Mouse (Mus musculus): ENCODE measurements around the gene Ift52. TPM values are rescaled to one million over a fixed set of nuclear protein-coding genes. Genes with fewer than 3 reads are reported as not detected.
A peak's percentile ranks its signal among the peaks of the same experiment; 100 is the strongest.

The Ift52 gene
- total RNA-seq (2021) = 10 to 100 TPM; 29.8 to 30.6 TPM
- long read RNA-seq, experiment 1, transcript Ift52-201 (13 exons, 2,248 nt) = major isoform, 25 of 30 reads
- long read RNA-seq, experiment 1, partial matches to known transcripts = 1 of 30 reads
- long read RNA-seq, experiment 1, other reads (novel, unspliced or antisense) = 4 of 30 reads
- long read RNA-seq, experiment 2, transcript Ift52-201 (13 exons, 2,248 nt) = major isoform, 19 of 26 reads
- long read RNA-seq, experiment 2, partial matches to known transcripts = 3 of 26 reads
- long read RNA-seq, experiment 2, other reads (novel, unspliced or antisense) = 4 of 26 reads

GRCm38 (mm10) chr2:163016916-163017743, at the start of gene Ift52:
Gene Ift52 (plus strand): TSS chr2:163017354.
- intact Hi-C loops (cut with DNase I) = no loop called here
- peak; percentile 88 to 93 for DNase-seq (ENCODE audit: low spot score in 2 of 2)

DNA sequence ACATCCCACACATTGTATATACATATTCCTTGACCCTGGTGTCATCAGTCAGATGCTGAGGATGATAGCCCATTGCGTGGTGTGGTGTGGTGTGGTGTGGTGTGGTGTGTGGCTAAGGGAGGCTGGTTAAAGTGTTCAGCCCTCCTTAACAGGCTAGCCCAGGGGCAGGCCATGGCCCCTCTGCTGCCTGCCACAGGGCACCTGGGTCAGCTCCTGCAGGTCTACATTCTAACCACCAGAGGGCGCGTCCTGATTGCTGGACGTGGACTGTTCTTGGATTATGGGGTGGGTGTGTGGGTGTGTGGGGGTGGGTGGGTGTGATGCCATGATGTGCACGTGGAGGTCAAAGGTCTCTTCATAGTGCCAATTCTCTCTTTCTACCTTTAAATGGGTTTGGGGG, 48.8 kb upstream of the Ift52 start:
- intact Hi-C loops (cut with DNase I) = no loop called here
- DNase-seq (ENCODE audit: low spot score in 2 of 2) = no peak

- intact Hi-C loops (cut with DNase I) = no loop called here
- no peak for DNase-seq (ENCODE audit: low spot score in 2 of 2)
Measured at GRCm38 (mm10) chr2:162969101-162969500, 48.1 kb upstream of the Ift52 start.

DNA sequence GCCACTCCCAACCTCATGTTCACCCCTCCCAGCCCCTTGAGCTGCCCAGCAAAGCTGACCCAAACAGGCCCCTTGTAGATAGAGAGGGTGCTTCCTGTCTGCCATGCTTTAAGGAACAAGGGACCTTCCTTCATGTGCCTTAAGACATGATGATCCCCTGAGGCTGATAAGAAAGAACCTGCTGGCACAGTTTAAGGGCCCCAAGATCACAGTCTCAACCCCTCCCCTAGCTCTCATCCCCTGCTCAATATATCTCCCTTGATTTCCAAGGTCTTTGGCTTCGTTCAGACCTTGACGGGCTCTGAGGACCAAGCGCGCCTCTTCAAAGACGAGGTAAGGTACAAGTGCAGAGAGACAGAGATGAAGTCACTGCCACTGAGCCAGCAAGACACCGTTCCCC, 46.3 kb upstream of the Ift52 start:
- intact Hi-C loops (cut with DNase I) = no loop called here
- DNase-seq (ENCODE audit: low spot score in 2 of 2) = no peak

GRCm38 (mm10) chr2:162972752-162973151, 44.4 kb upstream of the Ift52 start:
- DNase-seq (ENCODE audit: low spot score in 2 of 2) = no peak
- intact Hi-C loops (cut with DNase I) = no loop called here

DNA sequence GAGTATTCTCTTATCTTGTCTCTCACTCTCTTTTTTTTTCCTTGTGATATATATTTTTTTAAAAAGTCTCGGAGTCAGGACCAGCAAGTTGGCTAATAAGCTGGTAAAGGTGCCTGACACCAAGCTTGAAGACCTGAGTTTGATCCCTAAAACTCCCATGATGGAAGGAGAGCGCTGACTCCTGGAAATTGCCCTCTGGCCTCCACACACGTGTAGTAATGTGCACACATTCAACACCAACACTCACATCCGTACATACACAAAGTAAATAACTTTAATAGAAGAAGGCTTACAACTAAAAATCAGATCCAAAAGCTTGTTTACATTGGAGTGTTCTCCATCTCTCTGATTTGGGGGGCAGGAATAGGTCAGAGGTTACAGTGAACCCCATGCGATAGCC, 43.9 kb upstream of the Ift52 start:
- intact Hi-C loops (cut with DNase I) = no loop called here

GRCm38 (mm10) chr2:162973637-162974036, 43.5 kb upstream of the Ift52 start:
- intact Hi-C loops (cut with DNase I) = no loop called here
- peak in 1 of 2 experiments; percentile 12 for DNase-seq (ENCODE audit: low spot score in 2 of 2)

More for the DNA sequence above, 43.9 kb upstream of the Ift52 start:
- DNase-seq (ENCODE audit: low spot score in 2 of 2) = no peak

- DNase-seq (ENCODE audit: low spot score in 2 of 2) = peak; percentile 23 to 44
- intact Hi-C loops (cut with DNase I) = no loop called here
Measured at GRCm38 (mm10) chr2:162975157-162975775, 41.9 kb upstream of the Ift52 start.

GRCm38 (mm10) chr2:162976001-162976400, 41.2 kb upstream of the Ift52 start:
- intact Hi-C loops (cut with DNase I) = no loop called here

DNA sequence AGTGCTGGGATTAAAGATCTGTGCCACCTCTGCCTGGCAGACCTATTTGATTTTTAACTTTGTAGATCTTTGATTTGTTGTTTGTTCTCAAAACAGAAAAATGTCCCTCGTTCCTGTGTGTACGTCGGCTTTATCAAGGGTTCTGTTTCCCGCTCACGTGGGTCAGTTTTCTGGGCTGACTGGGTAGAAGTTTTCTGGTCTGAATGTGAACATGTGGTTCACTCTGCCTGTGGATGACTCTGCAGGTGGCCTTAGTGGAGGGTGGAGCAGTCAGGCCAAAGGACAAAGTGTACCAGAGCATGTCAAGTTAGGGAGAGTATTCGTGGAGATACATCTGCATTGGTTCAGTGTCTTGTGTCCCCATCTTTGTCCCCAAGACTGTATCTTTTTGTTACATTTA, 32.8 kb upstream of the Ift52 start:
- no peak for DNase-seq (ENCODE audit: low spot score in 2 of 2)
- intact Hi-C loops (cut with DNase I) = no loop called here

More at GRCm38 (mm10) chr2:162976001-162976400, 41.2 kb upstream of the Ift52 start:
- DNase-seq (ENCODE audit: low spot score in 2 of 2) = no peak

DNA sequence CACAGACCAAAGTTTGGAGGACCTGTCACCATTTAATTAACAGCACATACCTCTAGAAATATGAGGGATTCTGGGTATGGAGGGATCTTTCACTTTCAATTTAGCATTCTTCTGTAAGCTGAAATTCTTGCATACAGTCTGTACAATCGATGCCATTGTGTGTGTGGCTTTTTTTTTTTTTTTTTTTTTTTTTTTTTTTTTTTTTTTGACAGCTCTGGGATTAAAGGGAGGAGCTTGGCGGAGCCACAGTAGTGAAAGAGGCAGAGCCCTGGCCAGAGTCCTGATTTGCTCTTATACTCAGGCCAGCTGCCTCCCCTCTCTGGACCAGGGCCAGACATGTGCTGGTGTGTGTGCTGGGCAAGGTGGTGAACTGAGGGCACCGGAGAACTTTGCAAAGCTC, 31.2 kb upstream of the Ift52 start:
- intact Hi-C loops (cut with DNase I) = no loop called here

DNA sequence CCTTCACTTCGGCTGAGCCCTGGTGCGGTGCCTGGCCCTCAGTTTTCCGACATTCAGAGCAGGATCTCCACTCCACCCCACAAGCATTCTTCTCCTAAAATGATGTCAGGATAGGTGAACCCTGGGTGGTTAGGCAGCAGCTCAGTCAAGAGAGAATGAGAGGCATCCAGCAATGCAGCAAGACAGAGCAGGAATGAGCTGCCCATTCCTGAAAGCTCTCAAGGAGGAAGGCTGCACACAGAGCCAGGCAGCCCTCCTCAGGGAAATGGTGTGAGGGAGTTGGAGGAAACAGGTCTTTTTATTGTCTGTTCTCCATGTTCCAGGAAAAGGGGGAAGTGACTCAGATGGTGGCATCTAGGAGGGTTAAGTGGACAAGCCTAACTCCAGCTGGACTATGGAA, 30.4 kb upstream of the Ift52 start:
- no peak for DNase-seq (ENCODE audit: low spot score in 2 of 2)
- intact Hi-C loops (cut with DNase I) = no loop called here

More for the DNA sequence above, 31.2 kb upstream of the Ift52 start:
- DNase-seq (ENCODE audit: low spot score in 2 of 2) = peak in 1 of 2 experiments; percentile 46

DNA sequence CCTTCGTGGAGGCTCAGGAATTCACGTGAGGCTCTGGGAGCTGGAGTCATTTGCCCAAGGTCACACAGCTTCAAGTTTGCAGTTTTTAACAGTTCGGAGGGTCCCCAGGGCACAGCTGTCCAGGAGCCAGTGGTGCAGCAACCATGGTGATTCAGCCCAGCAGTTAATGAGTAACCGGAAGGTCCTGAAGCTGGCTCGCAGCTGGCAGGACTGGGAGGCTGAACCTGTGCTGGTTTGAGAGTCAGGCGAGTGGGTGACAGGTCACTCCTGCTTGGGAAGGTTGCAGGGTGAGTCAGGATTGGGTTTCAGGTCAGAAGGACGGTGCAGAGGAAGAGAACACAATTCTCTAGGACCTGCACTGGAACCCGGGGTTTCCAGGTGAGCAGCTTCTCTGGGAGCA, 29.9 kb upstream of the Ift52 start, which contains the start of gene Sgk2:
Gene Sgk2 (plus strand): TSS at position 113 of the 400 bp plus-strand sequence.
- intact Hi-C loops (cut with DNase I) = no loop called here
- no peak for DNase-seq (ENCODE audit: low spot score in 2 of 2)

GRCm38 (mm10) chr2:162988235-162988634, 28.9 kb upstream of the Ift52 start:
- DNase-seq (ENCODE audit: low spot score in 2 of 2) = no peak
- intact Hi-C loops (cut with DNase I) = no loop called here

DNA sequence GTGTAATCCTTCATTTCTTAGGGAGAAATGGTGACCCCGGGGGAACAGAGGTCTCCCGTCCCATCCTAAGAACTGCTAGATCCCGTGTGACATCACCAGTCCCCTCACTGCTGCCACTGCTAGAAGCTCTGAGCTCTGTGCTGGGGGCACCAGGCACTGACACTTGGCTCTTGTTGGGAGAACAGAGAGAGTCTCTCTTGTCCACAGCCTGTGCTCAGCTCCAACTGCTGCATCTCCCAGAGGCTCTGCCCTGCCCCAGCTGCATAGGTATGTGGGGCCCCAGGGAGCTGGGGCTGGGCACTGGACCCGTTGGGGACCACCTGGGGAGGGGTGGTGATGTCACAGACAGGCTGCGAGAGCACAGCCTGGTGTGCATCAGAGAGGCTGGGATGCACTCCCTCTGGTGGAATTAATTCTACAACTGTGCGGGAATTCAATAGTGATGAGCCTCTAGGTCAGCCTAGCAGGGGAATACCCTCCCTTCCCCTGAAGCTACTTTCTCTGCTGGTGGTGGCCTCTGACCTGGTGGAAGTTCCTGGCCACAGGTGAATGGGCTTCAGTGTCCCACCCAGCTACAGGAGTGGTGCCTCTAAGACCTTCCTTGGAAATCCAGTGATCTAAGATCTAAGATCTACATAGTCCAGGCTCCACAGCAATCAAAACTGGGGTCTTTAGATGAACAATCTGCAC, 25.6 kb upstream of the Ift52 start:
- DNase-seq (ENCODE audit: low spot score in 2 of 2) = no peak
- intact Hi-C loops (cut with DNase I) = no loop called here

GRCm38 (mm10) chr2:162992084-162992437, 25.1 kb upstream of the Ift52 start:
- intact Hi-C loops (cut with DNase I) = no loop called here
- no peak for DNase-seq (ENCODE audit: low spot score in 2 of 2)

- DNase-seq (ENCODE audit: low spot score in 2 of 2) = no peak
- intact Hi-C loops (cut with DNase I) = no loop called here
Measured at GRCm38 (mm10) chr2:162993881-162994616, 23.1 kb upstream of the Ift52 start.

DNA sequence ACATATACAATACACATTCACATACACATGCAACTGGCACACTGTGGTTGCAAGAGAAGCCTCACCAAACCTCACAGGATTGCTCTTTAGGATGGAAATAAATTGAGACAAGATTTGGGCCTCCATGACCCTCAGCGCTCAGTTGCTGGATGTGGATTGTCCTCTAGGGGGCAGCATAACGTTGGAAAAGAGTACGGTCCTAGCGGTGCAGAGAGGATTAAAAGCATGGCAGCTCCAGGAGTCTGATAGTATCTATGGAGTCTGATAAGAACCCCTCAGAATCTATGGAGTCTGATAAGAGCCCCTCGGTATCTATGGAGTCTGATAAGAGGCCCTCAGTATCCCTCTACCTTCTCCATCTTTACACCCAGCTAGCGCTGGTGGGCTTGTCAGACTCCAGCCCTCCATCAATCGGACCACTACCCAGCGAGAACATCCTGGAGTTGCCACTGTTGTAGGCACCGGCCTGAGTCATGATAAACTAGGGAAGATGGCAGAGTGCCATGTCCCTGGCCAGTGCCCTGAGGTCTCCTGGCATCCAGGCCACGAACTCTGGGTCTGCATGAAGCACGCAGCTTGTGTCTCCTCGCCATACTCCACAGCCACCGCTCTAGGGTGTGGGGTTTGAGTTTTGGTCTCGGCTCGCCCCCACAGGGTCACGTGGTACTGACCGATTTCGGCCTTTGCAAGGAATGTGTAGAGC, 18.5 kb upstream of the Ift52 start:
- peak; percentile 60 to 70 for DNase-seq (ENCODE audit: low spot score in 2 of 2)
- intact Hi-C loops (cut with DNase I) = loop anchor here (5.0 kb wide), 1 partner anchor 76 kb away; no protein-coding TSS in a partner anchor
